Mouse (Mus musculus) cerebellum, postnatal 36 days (tissue): ENCODE data around the gene Ap4m1.
A peak's percentile ranks its signal among the peaks of the same experiment; 100 is the strongest.
"Not testable (repeated sequence)": the region's sequence is repeated elsewhere in the genome, so short reads cannot be mapped to it uniquely, and the experiment has no call there.

ENCODE experiments used
- DNase-seq, 2 experiments: peaks; one replicate each; pipeline ENCODE4 v3.0.0; 2021 to 2022; ENCODE audit warnings: mixed read lengths in 2 of 2

Gene Ap4m1

DNA sequence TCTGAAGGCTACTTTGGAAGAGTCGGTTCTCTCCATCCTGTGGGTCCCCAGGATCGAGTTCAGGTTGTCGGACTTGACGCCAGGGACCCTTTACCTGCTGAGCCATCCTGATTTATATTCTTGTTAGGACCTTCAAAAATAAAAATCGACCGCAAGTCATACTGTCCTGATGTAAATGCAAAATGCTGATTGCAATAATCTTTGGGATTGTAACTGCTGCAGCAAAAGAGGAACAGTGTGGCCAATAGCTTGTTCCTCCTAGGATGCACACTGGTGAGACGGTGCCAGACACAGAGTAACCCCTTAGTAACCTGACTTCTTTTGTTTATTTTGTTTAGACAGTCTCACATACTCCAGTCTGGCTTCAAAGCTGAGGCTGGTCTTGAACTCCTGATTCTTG, 23.7 kb downstream of the Ap4m1 start:
- no peak for DNase-seq

DNA sequence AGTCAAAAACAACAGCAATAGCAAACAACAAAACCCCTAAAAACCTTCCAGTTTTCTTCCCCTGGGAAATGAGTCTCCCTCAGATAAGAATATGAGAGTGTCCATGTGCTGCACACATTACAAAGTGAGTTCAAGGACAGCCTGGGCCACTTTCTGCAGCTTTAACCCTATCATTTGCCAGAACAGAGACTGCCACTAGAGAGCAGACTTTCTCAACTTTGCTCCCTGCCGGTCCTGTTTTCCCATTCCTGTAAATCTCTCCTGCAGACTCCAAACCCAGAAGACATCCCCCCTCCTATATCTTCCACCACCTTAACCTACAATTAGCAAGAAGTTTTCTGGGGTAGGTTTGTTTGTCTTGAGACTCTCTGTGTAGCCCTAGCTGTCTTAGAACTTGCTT, 27.8 kb downstream of the Ap4m1 start:
- DNase-seq: no peak

DNA sequence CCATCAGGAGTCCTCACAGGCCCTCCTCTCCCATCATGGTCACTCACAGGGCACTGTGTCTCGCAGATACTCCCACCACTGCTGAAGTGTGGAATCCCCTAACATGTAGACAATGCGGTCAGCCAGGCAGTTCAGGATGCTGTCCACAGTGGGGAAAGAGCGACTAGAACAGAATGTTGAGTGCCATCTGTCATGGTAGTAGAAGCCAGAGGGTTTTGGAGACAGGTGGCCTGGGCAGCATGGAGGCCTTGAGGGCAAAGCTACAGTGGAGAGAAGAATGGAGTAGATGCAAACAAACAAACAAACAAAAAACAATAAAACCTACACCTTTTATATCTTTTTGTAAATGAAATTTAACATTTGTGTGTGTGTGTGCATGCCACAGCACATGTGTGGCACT, 30.3 kb downstream of the Ap4m1 start:
- DNase-seq: no peak

DNA sequence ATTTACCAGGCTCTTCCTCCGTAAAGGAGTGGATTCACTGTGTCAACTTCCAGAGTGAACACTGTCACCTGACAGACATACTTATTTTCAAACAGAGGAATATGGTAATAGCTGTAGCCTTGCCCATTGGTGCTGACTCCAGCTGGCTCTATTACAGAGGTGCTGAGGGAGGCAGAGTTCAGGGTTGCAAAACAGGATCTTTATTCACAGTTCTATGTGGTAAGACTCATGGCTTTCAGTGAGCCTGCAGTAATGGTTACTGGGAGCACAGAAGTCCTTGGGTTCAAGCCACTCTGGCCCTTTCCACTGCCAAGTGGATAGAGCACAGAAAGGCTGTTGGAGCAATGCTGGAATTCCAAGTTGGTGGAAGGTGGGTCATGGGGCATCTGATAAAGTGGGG, 35.5 kb downstream of the Ap4m1 start:
- no peak for DNase-seq

DNA sequence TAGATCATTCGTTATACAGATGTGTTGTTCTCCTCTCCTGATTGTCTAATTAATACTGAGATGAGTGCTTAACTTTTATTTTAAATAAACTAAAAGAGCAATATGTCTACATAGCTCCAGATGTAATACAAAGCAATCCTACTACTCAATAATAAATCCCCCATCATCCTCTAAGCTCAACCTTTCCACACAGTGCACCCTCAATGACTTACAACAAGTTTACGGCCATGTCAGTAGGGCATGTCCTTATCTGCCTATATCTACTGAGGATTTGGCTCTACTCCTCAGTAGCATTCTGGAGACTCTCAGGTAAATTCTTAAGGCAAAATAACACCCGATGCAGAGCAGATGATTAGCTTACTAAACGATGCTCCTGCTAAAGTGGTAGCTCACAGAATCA, 36.1 kb downstream of the Ap4m1 start:
- no peak for DNase-seq

DNA sequence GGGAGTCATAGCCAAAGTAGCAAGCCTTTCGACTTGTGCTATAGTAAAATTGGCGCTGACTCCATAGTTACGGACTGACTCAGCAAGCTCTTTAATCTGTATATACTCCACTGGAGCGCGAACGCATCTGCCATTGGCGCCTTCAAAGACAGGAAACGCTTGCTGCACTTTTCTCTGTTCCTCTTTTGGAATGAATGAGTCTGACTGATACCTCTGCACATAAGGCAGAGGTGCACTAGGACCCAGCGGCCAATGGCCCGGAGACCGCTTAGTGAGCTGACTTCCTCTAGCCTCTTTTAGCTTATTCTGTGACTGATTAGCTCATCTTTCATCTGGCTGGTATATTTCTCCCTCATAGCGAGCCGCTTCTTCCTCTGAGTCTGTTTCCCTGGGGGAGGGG, 44.8 kb downstream of the Ap4m1 start:
- DNase-seq: not testable (repeated sequence)

DNA sequence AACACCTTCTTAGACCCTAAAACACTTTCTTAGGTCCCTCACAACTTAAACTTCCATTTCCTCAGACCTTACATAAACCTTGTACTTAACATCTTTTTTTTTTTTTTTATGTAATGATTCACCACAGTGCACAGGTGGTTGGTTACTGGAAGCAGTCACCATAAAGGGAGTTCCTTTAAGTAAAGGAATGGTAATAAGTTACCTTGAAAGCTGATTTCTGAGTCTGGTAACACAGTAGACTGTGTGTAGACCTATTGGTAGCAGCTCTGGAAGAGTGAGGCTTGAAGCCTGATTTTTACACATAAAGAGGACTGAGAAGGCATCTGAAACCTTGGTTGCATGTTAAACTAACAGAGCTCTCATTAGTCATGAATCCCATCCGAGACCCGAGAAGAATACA, 48.1 kb downstream of the Ap4m1 start:
- DNase-seq: no peak

DNA sequence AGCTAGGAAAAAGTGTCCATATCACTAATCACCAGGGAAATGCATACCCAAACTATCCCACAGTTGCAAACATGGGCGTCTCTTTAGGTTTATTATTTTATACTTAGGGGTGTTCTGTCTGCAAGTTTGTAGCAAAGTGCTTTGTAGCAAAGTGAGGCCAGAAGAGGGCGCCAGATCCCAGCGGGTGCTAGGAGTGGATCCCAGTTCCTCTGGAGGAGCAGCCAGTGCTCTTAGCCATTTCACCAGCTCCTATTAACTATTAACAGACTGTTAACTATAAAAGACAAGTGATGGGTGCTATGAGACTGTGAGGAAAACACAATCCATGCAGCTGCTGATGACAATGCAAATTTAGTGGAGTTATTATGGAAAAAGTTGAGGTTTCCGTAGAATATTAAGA, 50.3 kb downstream of the Ap4m1 start:
- peak; percentile 78 to 79 for DNase-seq

DNA sequence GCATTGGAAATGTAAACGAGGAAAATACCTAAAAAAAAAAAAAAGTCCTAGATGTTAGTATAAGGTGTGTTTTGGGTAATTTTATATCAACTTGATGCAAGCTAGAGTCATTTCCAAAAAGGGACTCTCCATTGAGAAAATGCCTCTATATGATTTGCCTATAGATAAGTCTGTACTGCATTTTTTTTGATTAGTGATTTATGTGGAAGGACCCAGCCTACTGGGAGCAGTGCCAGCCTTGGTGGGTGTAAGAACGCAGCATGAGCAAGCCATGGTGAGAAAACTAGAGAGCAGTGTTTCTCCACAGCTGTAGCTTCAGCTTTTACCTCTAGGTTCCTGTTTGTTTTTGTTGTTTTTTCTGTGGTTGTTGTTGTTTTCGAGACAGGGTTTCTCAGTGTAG, 51.5 kb downstream of the Ap4m1 start:
- no peak for DNase-seq

DNA sequence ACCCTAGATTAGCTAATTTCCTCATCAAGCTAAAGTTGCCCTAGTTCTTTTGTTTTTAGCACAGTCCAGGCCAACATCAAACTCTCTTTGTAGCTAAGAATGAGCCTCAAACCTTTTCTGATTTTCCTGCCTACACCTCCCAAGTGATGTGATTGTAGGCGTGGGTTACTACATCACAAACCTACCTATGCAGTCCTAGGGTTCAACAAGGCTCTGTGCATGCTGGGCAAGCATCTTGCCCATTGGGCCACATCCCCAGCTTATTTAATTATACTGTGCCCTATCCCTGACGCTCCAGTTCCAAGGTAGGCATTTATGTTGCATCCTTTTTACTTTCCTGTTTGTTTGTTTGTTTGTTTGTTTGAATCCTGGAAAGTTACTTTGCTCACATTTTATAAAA, 53.9 kb downstream of the Ap4m1 start, which contains the start of gene Nxpe5:
Nxpe5 (plus strand) TSS at position 199 of the 400 bp plus-strand sequence.
- DNase-seq: no peak

DNA sequence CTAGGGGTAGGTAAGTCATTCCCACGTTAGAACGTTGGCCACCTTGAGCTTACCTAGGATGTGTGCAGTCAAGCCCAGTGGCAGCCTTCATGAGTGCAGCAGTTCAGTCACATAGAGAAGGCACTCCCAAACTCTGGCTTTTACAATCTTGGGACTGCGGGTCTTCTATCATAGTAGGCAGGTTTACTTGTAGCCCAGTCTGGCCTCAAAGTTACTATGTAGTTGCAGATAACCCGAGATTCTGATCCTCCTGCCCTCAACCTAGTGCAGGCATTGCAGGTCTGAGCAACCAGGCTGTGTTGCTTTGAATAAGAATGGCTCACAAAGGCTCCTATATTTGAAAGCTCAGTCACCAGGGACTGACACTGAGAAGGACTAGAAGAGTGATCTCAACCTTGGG, 54.7 kb downstream of the Ap4m1 start:
- DNase-seq: no peak

DNA sequence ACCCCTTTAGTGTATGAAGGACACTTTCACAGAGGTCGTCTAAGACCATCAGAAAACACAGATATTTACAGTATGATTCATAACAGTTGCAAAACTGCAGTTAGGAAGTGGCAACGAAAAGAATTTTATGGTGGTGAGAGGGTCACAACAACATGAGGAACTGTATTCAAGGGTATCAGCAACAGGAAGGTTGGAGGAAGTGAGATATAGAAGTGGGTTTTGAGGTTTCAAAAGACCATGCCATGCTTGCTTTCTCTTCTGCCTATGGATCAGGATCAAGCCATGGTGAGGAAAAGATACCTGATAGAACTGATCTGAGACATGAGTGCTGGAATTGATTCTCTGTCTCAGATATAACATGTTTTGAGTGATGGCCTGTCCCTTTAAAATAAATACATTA, 55.6 kb downstream of the Ap4m1 start:
- no peak for DNase-seq

DNA sequence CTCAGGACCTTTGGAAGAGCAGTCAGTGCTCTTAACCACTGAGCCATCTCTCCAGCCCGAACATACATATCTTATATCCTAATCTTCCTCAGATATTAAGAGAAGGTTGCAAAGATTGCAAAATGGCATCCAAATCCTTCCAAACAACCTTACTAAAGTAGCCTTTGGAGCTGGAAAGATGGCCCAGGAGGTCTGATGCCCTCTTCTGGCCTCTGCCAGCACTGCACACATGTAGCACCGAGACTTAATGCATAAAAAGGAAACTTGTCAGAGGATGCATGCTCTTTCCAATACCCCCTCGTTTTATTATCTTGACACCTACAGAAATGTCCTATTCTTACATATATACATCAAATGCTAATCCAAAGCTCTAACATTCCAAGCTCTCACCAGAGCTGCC, 56.2 kb downstream of the Ap4m1 start:
- peak; percentile 14 to 21 for DNase-seq

DNA sequence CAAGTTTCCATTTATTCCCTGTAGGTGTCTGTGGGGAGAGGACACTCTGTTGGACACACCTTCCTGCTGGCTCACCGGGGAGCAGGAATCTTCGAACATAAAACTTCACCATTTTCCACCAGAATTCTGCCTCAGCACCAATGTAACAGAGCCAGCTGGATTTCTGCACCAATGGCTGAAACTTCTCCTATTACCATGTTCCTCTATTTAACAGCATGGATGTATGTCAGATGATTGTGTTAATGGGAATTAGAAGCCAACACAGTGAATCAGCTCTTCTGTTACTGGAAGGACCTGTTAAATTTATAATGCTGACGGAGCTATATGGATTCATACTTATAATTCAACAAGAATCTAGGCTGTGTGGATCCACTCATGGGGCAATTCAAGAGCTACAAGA, 57.7 kb downstream of the Ap4m1 start:
- DNase-seq: no peak
